Mouse (Mus musculus) olfactory bulb, adult 2 months (tissue): ENCODE results near the gene Tmem139.

Source experiments
- CTCF ChIP-seq: fragments of 200-500 bp; IDR thresholded peaks from 2 replicates; pipeline ENCODE4 v1.5.1; 2012; ENCODE audit warnings: low read depth, mild to moderate bottlenecking, low read length, moderate library complexity; ENCODE audit not compliant: insufficient read depth
- POLR2A ChIP-seq: fragments of 200-500 bp; IDR thresholded peaks from 2 replicates; pipeline ENCODE4 v1.6.1; 2012; ENCODE audit warnings: mild to moderate bottlenecking, low read depth, low read length, moderate library complexity; ENCODE audit not compliant: insufficient read depth

DNA sequence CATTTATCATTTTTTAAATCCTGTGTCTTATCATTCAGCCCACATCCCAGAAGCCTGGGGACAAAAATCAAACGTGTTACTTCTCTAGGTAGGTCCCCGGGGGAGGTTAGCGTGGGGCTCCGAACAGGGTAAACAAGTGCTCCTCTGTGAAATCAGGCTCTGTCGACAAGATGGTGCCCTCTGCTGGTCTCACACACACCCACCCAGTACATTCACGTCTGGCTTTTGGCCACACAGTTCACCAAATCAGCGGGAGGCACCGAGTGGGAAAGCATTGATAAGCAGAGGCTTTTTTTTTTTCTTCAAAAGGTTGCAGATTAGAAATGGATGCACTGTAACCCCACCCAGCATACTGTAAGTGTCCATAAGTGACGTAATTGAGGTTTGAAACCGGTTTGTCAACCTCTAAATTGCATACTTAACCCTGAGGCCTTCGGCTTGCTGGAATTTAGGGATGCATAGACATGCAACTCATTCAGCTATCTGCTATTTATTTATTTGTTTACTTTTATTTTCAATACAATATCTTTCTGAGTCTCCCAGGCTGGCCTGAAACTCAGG, 4.4 kb upstream of the Tmem139 start:
- TF ChIP-seq POLR2A (no peak), CTCF (peak; percentile 41; the same call in 1 of the 2 replicates)
